Mouse (Mus musculus) yolk sac, embryonic 10.5 days (tissue): ENCODE measurements at regions not wholly inside any gene's neighbourhood (a gene's known extent, or its start where the extent isn't known, plus 50 kb on each side); places are given as distances from the start of the nearest gene placed in this dataset.

Experiments
- DNase-seq: peaks from one replicate; pipeline ENCODE4 v3.0.0-alpha.2; 2017; ENCODE audit warnings: low spot score

DNA sequence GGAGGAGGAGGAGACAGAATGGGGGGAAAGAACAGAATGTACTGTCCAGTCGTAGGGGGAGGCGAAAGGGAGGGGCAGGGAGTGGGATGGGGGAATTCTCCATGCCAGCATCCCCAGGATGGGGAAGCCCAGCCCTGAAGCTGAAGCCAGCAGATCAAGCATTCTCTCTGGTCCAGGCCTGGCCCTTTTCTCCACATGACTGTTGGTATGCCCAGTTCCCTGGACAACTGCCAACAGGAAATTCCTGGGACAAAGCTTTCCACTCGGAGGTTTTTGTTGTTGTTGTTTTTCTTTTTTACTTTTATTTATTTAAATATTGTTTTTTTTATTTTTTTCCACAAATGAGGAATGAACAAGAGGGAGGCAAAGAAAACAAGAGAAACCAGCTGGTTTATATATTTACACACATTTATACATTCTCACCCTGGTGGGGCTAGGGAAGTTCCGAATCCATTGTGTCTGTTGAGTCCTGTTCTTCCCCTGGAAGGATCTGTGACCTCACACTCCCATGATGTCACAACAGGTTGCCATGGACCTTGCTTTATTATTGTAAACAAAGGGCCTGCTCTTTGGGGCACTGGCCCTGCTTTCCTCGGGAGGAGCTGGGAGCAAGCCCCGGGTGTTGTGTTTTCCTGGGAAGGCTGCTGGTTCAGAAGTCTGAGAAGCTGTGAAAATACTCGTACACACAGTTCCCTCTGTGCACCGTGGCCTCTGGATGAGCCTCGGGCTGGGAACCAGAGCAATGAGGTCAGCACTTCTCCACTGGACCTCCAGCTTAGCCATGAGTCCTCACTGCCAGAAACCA, 135.5 kb upstream of the Med13l start:
- no peak for DNase-seq

DNA sequence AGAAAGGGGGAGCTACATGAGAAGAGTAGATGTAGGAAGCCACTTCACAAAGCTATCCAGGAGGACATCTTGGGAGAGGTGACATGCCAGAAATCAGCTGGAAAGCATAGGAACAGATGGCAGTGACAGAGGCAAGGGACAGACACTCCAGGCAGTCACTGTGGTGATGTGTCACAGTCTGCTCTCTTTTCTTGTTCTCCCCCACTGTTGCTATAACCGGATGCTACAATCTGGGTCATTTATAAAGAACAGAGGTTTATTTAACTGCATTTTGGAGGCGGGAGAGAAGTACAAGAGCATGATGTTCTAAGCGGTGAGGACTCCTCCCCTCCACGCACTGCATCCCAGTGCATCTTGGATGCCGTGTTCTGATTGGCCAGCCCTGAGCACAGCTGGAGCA, 133.8 kb upstream of the Med13l start:
- no peak for DNase-seq

DNA sequence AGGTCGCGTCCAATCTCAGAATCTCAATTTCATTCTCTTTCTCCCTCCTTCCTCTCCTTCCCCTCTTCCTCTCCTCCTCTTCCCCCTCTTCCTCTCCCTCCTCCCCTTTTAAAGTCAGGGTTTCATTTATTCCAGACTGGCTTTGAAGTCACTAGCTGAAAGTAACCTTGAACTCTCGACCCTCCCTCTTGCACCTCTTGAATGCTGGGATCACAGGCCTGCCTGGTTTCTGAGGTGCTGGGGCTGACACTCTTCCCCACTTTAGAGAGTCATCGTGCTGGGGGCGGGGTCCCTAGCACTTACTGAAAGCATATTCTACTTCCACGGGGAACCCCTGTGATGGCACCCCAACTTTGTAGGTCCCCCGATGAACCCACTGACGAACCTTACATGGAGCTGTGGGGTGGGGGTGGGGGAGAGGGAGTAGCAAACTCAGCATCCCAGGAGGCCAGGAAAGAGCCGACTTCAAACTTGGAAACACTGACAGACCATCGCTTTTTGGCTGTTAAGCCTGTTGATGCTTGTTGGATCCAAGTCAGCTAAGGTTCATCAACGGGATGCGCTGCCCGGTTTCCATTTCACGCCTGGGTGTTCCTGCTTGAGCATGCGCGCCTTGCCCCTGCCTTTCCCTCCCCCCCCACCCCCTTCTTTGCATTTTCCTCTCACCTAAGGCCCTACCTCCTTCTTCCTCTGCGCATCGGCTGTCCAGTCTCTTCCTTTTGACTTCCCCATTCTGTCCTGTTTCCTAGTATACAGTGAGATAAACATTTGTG, 132.0 kb upstream of the Med13l start:
- DNase-seq, result no peak

DNA sequence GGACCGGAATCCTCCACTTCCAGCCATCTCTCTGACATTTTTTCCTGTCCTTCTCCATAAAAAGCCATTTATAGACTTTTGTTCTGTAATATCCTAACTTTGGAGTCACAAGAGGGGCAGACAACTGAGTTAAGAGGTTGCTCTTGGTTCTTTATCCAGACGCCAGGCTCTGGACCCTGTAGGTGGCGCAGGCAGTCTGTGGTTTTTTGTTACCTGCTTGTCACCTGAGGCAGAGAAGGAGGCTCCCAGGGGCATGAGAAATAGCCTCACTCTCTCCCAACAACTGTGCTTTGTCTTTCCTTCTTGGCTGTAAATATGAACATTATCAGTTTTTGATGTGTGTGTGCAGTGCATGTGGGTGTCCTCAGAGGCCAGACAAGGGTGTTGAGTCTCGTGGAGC, 126.9 kb upstream of the Med13l start:
- no peak for DNase-seq

DNA sequence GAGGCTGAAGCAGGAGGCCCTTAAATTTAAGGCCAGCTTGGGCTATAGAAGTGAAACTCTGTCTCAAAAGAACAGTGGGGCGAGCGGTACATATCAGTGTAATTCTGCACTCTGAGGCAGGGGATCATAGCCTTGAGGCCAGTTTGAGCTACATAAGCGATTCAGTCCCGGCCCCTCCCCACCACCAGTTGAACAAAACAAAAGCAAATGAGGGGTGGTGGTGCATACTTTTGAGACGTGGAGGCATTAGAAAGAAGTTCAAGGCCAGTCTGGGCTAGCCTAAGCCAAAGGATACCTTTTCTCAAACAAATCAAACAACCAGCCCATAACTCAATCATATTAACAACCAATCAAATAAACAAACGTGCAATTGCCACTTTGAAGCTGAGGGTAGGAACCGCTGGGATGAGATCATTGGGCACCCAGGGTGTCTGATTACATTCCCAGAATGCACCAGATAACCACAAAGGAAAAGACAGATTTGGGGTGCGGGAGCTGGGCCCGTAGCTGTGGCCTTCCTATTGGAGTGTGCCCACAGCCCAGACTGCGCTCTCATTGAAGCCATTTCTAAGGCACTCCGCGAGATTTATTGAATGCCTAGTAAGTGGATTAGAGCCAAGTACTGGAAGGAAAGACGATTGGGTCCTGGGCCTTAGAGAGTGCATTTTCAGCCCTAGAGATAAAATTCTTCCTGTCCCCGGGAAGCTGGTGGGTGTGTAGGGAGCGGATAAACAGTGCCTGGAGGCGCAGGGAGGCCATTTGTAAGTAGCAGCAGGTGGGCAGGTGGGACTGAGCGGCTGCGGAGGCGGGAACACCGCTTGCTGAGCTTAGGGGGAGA, 125.5 kb upstream of the Med13l start:
- no peak for DNase-seq

DNA sequence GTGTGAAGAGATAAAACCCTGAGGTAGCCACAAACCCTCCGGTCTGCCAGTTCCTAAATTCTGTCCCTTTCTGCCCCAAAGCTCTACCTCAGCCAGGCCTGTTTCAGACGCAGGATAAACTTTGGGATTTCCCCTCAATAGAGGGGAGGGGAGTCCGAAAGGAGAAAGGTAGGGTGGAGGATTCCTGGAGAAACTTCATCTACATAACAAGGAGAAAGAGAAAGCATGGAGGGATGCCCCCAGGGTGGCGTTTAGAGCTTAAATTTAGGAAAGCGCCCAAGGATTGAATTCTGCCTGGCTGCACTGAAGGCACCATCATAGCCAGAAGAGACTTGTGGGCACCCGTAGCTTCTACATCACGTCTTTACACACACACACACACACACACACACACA, 124.9 kb upstream of the Med13l start:
- DNase-seq, result no peak

DNA sequence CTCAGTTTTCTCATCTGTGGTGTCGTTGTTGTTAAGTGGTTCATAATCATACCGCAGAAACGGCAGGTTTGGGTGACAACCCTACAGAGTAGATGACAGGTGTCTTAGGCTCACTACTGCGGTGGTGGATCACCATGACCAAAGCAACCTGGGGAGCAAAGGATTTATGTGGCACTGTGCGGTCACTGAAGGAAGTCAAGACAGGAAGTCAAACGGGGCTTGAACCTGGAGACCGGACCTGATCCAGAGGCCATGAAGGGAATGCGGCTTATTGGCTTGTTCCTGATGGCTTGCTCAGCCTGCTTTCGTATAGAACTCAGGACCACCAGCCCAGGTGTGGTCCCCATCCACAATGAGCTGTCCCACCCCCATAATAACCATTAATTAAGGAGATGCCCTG, 124.4 kb upstream of the Med13l start:
- no peak for DNase-seq

DNA sequence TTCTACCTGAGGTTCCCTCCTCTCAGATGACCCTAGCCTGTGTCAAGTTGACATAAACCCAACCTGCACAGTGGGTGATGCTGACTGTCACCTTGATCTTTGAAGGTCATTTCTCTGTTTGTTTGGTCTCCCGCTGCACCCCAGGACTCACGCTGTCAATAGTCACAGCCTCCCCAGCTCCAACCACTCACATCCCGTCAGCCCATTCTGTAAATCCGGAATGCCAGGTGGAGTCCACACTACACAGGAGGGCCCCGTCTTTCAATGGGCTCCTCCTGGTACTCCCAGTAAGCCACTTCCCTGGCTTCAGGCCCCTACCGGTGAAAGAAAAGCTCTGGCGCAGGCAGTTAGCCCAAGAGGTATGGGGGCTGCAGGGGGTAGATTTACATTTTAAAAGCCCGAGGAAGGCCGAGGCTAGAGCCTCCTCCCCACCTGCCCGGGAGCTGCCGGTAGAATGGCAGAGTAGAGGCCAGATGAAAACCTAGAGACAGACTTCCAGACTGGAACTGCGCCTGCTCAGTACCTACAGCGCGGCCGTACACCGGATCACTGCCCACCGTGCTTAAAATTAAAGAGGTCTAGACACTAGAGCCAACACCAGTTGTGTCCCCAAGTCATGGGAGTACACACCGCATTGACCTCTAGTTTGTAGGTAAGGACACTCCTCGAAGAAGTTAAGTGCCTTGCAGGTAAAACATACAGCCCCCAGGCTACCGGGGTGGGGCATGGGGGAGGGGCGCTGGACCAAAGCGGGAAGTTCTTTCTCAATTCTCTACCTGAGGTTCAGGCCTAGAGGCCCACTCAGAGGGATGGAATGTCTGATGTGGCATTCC, 123.8 kb upstream of the Med13l start:
- no peak for DNase-seq

DNA sequence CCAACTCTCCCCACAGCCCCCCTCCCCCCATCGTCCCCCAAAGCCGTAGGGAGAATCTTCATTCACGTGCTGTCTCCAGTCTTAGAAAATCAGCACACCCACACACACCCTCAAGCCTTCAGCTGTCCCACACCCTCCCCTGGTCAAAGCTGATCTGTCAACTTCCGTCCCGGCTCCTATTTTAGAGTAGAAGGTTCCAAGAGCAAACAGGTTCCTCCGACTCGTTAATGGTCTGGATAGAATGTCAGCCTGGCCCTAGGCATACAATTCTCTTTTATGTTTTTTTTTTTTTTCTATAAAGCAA, 123.2 kb upstream of the Med13l start:
- no peak for DNase-seq

DNA sequence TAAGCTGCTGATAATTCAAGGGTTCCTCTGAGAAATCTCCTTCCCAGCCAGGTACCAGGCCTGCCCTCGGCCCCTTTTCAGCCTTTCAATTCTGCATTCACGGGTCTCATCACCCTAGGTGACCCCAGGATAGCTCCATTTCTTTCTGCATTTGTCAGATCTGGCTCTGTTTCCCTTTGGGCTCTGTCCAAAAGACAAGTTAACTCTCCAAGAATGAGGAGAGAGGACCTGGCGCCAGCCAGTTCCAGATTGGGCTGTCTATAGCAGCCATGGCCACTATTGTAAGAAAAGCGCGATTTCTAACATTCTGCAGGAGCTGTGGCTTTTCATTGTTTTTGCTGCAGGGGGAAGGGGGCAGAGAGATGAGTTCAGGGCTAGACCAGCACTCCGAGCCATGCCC, 122.5 kb upstream of the Med13l start:
- no peak for DNase-seq

DNA sequence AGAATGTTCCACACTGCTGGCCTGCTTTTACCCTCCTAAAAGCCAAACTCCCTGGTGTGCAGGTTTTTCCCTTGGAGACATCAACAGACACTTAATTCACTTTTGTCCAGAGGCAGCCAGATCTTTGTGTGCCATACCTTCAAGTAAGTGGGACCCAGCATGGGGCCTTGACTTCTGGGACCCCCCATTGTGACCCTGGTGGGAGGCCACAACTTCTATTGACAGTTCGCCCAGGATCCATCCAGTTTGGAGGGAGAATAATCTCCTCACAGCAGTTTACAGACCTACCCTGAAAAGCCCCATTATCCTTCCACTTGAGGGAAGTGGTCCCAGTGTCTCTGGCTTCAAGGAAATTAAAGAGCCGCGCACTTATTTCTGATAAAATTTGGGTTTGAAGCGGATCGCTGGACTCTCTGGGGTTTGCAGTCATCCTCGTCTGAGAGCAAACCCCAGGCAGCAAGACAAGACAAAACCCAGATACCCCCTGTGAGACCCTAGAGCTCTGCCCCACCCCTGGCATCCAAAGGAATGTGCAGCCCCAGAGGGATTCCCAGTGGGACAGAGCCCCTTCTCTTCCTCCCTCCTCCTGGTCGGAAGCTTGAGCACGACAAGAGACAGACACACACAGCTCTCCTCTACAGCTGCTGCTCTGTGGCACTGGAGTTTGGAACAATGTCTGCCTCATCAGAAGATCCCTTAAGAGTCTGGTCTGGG, 115.8 kb upstream of the Med13l start:
- no peak for DNase-seq

DNA sequence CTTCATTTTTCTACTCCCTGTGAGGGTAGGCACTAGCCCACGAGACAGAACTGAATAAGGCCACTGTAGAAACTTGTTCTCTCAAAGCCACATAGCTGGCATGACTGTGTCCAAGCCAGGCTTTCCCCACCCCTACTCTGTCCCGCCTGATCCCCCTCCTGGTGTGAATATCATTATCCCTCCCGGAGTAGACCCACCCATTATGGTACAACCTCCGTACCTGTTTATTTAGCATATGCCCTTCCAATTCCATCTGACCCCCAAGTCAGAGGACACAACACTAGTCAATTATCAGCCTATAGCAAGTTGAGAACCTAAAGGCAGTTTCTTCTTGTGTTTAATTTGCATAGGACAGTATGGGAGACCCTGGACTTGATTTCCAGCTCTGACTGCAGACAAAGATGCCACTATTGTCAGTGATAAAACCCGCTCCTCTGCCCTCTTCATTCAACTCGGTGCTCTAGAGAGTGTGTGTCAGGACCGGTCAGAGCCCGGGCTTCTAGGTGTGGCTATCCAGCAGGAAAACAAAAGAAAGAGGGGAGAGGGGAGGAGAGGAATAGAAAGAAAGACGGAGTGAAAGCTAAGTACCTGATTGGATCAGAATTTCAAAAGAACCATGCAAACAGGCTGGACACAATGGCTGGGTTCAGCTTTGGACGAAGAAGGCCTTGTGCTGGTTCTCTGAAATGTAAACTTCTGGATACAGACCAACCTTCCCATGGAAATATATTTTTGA, 115.1 kb upstream of the Med13l start:
- no peak for DNase-seq

DNA sequence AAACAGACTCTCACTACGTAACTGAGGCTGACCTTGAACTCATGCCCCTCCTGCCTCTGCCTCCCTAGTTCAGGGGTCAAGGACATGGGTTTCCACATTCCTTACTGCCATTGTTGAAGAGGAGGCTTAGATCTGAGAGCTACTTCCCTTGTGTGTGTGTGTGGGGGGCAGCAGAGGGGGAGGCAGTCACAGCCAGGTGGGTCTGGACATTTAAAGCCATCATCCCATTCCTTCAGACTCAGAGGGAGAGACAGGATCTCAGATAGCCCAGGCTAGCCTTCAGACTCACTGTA, 114.5 kb upstream of the Med13l start:
- DNase-seq, result no peak

DNA sequence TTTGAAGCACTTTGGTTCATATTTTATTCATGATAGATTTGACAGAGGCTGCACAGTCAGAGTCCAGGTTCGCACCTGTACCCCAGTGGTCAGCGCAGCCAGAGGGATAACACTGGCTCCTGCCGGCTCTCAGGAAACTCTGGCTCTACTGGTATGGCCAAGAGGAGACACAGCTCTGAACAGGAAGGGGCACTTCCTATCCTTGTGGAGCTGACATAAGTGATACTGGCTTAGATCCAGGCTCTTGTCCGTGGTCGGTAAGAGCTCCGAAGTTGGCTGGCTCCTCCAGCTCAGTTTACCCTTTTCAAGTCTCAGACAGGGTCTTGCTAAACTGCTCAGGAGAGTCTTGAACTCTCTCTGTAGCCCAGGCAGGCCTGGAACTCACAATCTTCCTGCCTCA, 113.6 kb upstream of the Med13l start:
- DNase-seq, result no peak

DNA sequence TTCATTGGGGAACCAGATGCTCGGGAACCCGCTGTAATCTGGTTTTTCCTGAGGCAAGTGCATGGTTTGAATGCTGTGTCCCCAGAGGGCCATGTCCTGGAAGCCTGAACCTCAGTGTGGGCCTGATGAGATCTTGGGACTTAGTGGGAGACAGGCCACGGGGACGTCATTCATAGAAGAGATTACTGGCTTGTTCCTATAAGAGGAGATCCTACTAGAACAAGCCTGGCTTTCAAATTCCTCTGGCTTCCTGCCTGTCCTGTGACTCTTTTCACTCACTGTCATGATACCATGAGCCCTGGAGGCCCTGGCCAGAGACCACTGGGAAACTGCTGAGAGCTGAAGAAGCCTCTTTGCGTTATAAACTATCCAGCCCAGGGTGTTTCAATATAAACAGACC, 113.1 kb upstream of the Med13l start:
- DNase-seq, result no peak

DNA sequence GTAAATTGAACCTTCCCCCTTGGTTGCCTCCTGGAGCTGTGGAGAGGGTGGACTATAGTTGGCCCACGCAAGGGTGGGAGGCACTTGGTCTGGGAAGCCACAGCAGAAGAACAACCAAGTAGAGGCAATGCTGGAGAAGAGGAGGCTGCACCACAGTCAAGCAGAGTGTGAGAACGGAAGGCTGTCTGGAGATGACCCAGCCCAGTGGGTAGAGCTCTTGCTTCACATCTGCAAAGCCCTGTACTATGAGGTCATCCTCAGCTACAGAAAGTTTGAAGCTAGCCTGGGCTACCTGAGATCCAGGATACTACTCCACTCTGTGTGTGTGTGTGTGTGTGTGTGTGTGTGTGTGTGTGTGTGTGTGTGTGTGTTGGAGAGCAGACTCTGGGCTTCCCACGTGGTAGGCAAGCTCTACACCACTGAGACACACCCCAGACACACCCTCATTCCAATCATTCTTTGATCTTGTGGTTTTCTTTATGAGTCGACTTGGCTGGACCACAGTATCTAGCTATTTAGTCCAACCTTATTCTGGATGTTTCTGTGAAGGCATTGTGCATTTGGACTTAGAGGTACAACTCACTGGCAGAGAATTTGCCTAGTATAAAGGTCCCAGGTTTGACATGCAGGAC, 111.5 kb upstream of the Med13l start:
- no peak for DNase-seq

DNA sequence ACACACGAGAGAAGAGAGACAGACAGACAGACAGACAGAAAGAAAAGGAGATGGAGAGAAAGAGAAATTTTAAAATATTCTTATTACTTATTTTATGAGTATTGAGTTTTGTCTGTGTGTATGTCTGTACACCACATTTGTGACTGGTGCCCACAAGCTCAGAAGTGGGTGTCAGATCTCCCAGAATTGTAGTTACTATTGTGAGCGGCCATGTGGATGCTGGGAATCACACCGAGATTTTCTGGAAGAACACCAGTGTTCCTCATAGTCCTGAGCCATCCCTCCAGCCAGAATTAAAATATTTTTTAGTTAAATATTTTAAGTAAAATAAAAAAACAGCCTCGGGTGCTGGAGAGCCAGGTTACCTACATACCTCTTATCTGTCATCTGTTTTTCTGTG, 110.6 kb upstream of the Med13l start:
- DNase-seq, result no peak

DNA sequence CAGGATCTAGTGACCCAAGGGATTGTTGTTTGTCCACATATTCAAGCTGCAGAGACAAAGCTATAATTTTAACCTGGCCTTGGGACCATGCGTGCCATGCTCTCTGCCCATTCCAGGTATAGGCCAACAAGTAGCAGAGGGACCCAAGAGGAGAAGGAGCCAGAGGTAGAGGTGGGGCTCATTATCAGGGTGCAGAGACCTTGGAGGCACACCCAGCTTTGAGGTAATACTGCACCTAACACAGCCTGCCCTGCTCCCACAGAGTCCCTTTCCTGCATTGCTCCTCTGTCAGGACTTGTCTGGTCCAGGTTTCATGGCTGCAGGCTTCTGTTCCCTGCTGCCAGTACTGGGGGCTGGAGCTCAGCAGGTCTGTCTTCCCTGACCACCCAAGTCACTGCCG, 108.4 kb upstream of the Med13l start:
- no peak for DNase-seq

DNA sequence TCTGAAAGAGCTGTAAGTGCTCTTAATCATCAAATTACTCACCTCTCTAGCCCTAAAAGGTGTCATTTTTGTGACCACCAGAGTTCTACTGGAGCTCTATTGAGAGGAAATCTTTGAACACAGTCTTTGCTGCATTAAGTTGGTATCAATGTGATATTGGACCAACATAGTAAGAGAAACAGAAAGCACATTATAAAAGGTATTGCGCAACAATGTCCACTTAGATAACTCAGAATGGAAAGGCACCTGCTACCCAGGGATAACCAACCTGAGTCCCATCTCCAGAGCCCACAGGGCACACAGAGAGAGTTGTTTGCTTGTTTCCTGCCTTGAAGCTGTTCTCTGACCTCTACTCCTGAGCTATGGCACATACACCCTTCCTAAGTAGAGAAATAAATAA, 106.4 kb upstream of the Med13l start:
- no peak for DNase-seq

DNA sequence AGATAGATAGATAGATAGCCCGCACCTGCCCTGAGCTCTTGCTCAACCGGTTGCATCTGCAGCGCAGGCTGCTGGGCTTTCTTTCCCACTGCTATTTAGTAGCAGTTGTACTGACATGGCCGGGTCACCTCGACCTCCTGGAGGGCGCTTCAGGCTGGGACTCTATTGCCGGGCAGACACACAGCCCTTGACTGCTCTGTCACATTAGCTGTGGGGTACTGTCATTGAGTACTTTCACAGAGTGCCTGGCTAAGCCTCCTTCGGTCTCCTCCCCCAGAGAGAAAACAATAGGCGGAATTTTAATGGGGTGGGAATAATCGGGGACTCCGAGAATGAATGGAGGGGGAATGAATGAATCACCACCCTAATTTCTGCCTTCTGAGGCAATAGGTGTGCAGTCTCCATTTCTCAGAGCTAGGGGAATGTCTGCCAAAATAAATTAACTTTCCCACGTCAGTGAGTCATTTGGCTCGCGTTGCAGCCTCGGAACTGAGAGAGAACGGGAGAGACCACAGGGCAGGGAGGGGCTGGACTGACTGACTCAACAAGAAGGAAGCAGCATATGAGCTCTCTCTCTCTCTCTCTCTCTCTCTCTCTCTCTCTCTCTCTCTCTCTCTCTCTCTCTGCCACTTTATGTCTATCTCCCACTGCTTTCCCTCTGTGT, 101.6 kb upstream of the Med13l start:
- DNase-seq, result peak; percentile 52
